Mouse (Mus musculus) CH12.LX (cell line): ENCODE measurements at regions not wholly inside any gene's neighbourhood (a gene's known extent, or its start where the extent isn't known, plus 50 kb on each side); places are given as distances from the start of the nearest gene placed in this dataset.

Experiments used
- DNase-seq: peaks from one replicate; pipeline ENCODE4 v3.0.0-alpha.2; 2013; ENCODE audit errors: extremely low read depth
- H3K27ac ChIP-seq: 2 replicates; pipeline ENCODE4 v1.5.1; 2012; ENCODE audit warnings: low read depth, mild to moderate bottlenecking, control low read depth, moderate library complexity; ENCODE audit not compliant: insufficient read depth
- H3K27me3 ChIP-seq: replicated peaks from 2 replicates; pipeline ENCODE3; 2012; ENCODE audit warnings: inconsistent platforms
- H3K36me3 ChIP-seq, 2 experiments: replicated peaks in 1 of 2; 2 replicates each; pipeline versions ENCODE3 to v1.6.1; 2012; ENCODE audit warnings: inconsistent platforms in 1 of 2, low read length in 1 of 2, mild to moderate bottlenecking in 1 of 2, mixed read lengths in 1 of 2, moderate library complexity in 1 of 2; ENCODE audit not compliant: control insufficient read depth in 1 of 2, insufficient read depth in 1 of 2
- H3K4me1 ChIP-seq, 2 experiments: 2 replicates each; pipeline ENCODE4 v1.6.1; 2012; ENCODE audit warnings: inconsistent platforms in 1 of 2, moderate library complexity in 1 of 2; ENCODE audit not compliant: insufficient read depth in 2 of 2, control insufficient read depth in 1 of 2
- H3K4me2 ChIP-seq: 2 replicates; pipeline ENCODE4 v1.6.1; 2012; ENCODE audit warnings: low read depth, mild to moderate bottlenecking, control low read depth; ENCODE audit not compliant: poor library complexity, insufficient read depth, severe bottlenecking
- H3K4me3 ChIP-seq, 3 experiments: fragments of 150-350 bp in 1 of 3; sonication (generic) in 1 of 3; replicated peaks in 1 of 3; 2 replicates each; pipeline versions ENCODE3 to v1.5.1; 2011 to 2012; ENCODE audit warnings: low read depth in 2 of 3, low read length in 2 of 3, mild to moderate bottlenecking in 2 of 3, moderate library complexity in 2 of 3, control low read depth in 1 of 3, improper control_type of control experiment in 1 of 3, inconsistent platforms in 1 of 3, mixed read lengths in 1 of 3; ENCODE audit not compliant: poor library complexity in 1 of 3
- H3K79me2 ChIP-seq: replicated peaks from 2 replicates; pipeline ENCODE4 v1.6.1; 2012; ENCODE audit warnings: mild to moderate bottlenecking, moderate library complexity; ENCODE audit not compliant: control insufficient read depth, poor library complexity, insufficient read depth, severe bottlenecking; ENCODE audit errors: extremely low read depth
- H3K9ac ChIP-seq: 2 replicates; pipeline ENCODE4 v1.6.1; 2012; ENCODE audit warnings: low read depth, mild to moderate bottlenecking, control low read depth, moderate library complexity; ENCODE audit not compliant: insufficient read depth
- H3K9me3 ChIP-seq: replicated peaks from 2 replicates; pipeline ENCODE3; 2012; ENCODE audit warnings: low read length, inconsistent platforms, mixed read lengths
- CTCF ChIP-seq, 2 experiments: IDR thresholded peaks in 1 of 2; conservative IDR thresholded peaks in 1 of 2; 2 replicates each; pipeline ENCODE4 v1.5.1; 2011 to 2012; ENCODE audit warnings: low read depth in 2 of 2, low read length in 2 of 2, improper control_type of control experiment in 1 of 2, inconsistent platforms in 1 of 2, mild to moderate bottlenecking in 1 of 2, moderate library complexity in 1 of 2
- E2F4 ChIP-seq: IDR thresholded peaks from 2 replicates; pipeline ENCODE4 v1.6.1; 2011; ENCODE audit warnings: low read depth, low read length, improper control_type of control experiment; ENCODE audit not compliant: insufficient replicate concordance
- GABPA ChIP-seq: IDR thresholded peaks from 2 replicates; pipeline ENCODE4 v1.6.1; 2012; ENCODE audit warnings: low read depth, low read length, improper control_type of control experiment, inconsistent platforms; ENCODE audit not compliant: insufficient replicate concordance
- IRF4 ChIP-seq: IDR thresholded peaks from 2 replicates; pipeline ENCODE4 v1.6.1; 2014; ENCODE audit warnings: low read depth, mild to moderate bottlenecking, inconsistent platforms, low read length, improper control_type of control experiment
- JUND ChIP-seq: conservative IDR thresholded peaks from 2 replicates; pipeline ENCODE4 v1.6.1; 2011; ENCODE audit warnings: low read depth, low read length, improper control_type of control experiment
- MAX ChIP-seq: IDR thresholded peaks from 2 replicates; pipeline ENCODE4 v1.6.1; 2011; ENCODE audit warnings: low read length, improper control_type of control experiment
- MAZ ChIP-seq: IDR thresholded peaks from 2 replicates; pipeline ENCODE4 v1.6.1; 2012; ENCODE audit warnings: low read depth, mild to moderate bottlenecking, inconsistent platforms, low read length, improper control_type of control experiment, moderate library complexity
- MEF2A ChIP-seq: IDR thresholded peaks from 2 replicates; pipeline ENCODE4 v1.6.1; 2014; ENCODE audit warnings: low read depth, mild to moderate bottlenecking, inconsistent platforms, low read length, improper control_type of control experiment, borderline replicate concordance
- MYC ChIP-seq: IDR thresholded peaks from 2 replicates; pipeline ENCODE4 v1.6.1; 2011; ENCODE audit warnings: low read depth, mild to moderate bottlenecking, improper control_type of control experiment, low read length
- NELFE ChIP-seq: IDR thresholded peaks from 2 replicates; pipeline ENCODE4 v1.6.1; 2011; ENCODE audit warnings: low read depth, low read length, improper control_type of control experiment
- POLR2AphosphoS2 ChIP-seq: IDR thresholded peaks from 2 replicates; pipeline ENCODE4 v1.6.1; 2011; ENCODE audit warnings: low read depth, low read length, improper control_type of control experiment
- TBP ChIP-seq: conservative IDR thresholded peaks from 2 replicates; pipeline ENCODE4 v1.6.1; 2011; ENCODE audit warnings: low read depth, low read length, improper control_type of control experiment
- TCF12 ChIP-seq: IDR thresholded peaks from 2 replicates; pipeline ENCODE4 v1.6.1; 2014; ENCODE audit warnings: low read depth, mild to moderate bottlenecking, inconsistent platforms, low read length, improper control_type of control experiment
- USF1 ChIP-seq: IDR thresholded peaks from 2 replicates; pipeline ENCODE4 v1.6.1; 2014; ENCODE audit warnings: low read depth, mild to moderate bottlenecking, inconsistent platforms, low read length, improper control_type of control experiment
- ZKSCAN1 ChIP-seq: IDR thresholded peaks from 2 replicates; pipeline ENCODE4 v1.6.1; 2012; ENCODE audit warnings: low read depth, inconsistent platforms, low read length, improper control_type of control experiment, borderline replicate concordance
- ZMIZ1 ChIP-seq: IDR thresholded peaks from 2 replicates; pipeline ENCODE4 v1.6.1; 2012; ENCODE audit warnings: low read depth, mild to moderate bottlenecking, inconsistent platforms, low read length, improper control_type of control experiment
- dilution Hi-C: fragments of 300-500 bp; cut with MboI; formaldehyde crosslinking; loops from 2 replicates; pipeline ENCODE4 v1.14.3; 2020; ENCODE audit warnings: low sequenced_read_pairs; ENCODE audit not compliant: extremely low pct_unique_long_range_greater_than_20kb, extremely low pct_ligation_motif_present
- in situ Hi-C: fragments of 300-500 bp; cut with MboI; formaldehyde crosslinking; loops from 3 replicates; pipeline ENCODE4 v1.14.3; 2019; ENCODE audit warnings: low sequenced_read_pairs, low pct_ligation_motif_present, low pct_unique_long_range_greater_than_20kb, mixed read lengths

GRCm38 (mm10) chr2:148336626-148337025, 58.5 kb upstream of the Sstr4 start:
- dilution Hi-C loops, result no loop called here

DNA sequence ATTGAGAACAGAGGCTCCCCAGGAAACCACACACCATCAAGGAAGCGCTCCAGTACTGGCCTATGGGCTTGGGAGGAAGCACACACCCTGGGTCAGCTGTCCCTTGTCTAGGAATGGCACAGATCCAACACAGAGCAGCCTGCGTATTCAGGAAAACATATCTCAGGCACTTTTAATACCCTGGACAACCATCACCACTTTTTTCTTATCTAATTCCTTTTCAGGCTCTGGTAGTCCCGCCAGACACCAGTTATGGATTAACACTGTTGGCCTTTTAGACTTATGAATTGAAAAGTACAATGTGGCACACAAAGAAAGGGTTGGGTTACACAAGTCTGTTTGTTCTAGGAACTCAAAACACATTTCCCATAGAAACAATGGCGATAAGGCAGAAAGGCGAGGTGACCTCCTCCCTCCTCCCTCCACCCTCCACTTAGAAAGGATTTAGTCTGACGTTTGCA, 56.8 kb upstream of the Sstr4 start:
- no peaks in the 10 kb centered on the region for H3K36me3 ChIP-seq
- no peak overlapping the region for H3K9ac ChIP-seq
- H3K27me3 ChIP-seq, result peaks cover 25% of the 10 kb centered on the region
- no peak for DNase-seq
- dilution Hi-C loops, result no loop called here
- no peaks in the 10 kb centered on the region for H3K79me2 ChIP-seq
- in situ Hi-C loops, result no loop called here
- H3K4me1 ChIP-seq, result no peaks in the 10 kb centered on the region
- no peak overlapping the region for H3K4me2 ChIP-seq
- no peak overlapping the region for H3K27ac ChIP-seq
- H3K9me3 ChIP-seq, result no peaks in the 10 kb centered on the region
- TF ChIP-seq IRF4 (no peak), MYC (no peak), TCF12 (no peak), MAZ (no peak)
- no peak overlapping the region for H3K4me3 ChIP-seq

More at GRCm38 (mm10) chr2:148336626-148337025, 58.5 kb upstream of the Sstr4 start:
- Histone ChIP-seq H3K4me2 (no peak overlapping the region), H3K27ac (no peak overlapping the region), H3K9me3 (no peaks in the 10 kb centered on the region), H3K9ac (no peak overlapping the region), H3K4me1 (no peaks in the 10 kb centered on the region)
- in situ Hi-C loops, result no loop called here
- no peak for DNase-seq
- no peak for TF ChIP-seq GABPA
- no peak for TF ChIP-seq MAX
- TF ChIP-seq JUND, result no peak
- no peak for TF ChIP-seq ZKSCAN1
- TF ChIP-seq POLR2AphosphoS2, result no peak
- TF ChIP-seq E2F4, result no peak
- no peak for TF ChIP-seq TBP
- TF ChIP-seq, all 38 proteins: peak for 0
- H3K27me3 ChIP-seq, result peaks cover 21% of the 10 kb centered on the region
- no peaks in the 10 kb centered on the region for H3K36me3 ChIP-seq
- H3K4me3 ChIP-seq, result no peak overlapping the region
- H3K79me2 ChIP-seq, result no peaks in the 10 kb centered on the region

GRCm38 (mm10) chr2:148338894-148339293, 56.2 kb upstream of the Sstr4 start:
- no peaks in the 10 kb centered on the region for H3K9me3 ChIP-seq
- no peak overlapping the region for H3K4me2 ChIP-seq
- dilution Hi-C loops (no loop called here), in situ Hi-C loops (no loop called here)
- no peaks in the 10 kb centered on the region for H3K79me2 ChIP-seq
- H3K27me3 ChIP-seq, result peaks cover 25% of the 10 kb centered on the region
- H3K4me3 ChIP-seq, result no peak overlapping the region
- no peaks in the 10 kb centered on the region for H3K4me1 ChIP-seq
- DNase-seq, result no peak
- TF ChIP-seq MYC (no peak), E2F4 (no peak), ZMIZ1 (no peak), USF1 (no peak), NELFE (no peak), JUND (no peak), CTCF (conservative IDR thresholded peaks at IDR 0.05 in 1 of 2, IDR thresholded peaks at IDR 0.05 in 1 of 2; ENCODE audit: low read depth in 2 of 2, low read length in 2 of 2) (no peak), MAZ (no peak), MEF2A (no peak)
- H3K27ac ChIP-seq, result no peak overlapping the region
- no peak overlapping the region for H3K9ac ChIP-seq
- H3K36me3 ChIP-seq, result no peaks in the 10 kb centered on the region
